ENCODE assay signal across 17 mouse cellular contexts in genomic region chr10:107325558-107325957, GRCm38 (mm10). TPM values are rescaled to one million over a fixed set of nuclear protein-coding genes. Genes with fewer than 3 reads are reported as not detected.
"Had no signal": no experiment of that assay in that cellular context is flagged by ENCODE, and none has a peak within 500 bp of the region (broad histone marks: within the 10 kb centered on the region; RNA-seq: fewer than 3 reads in every experiment).

No protein-coding gene starts in this region.

- H3K4me2 ChIP-seq: hindbrain, embryonic 14.5 days; limb, embryonic 13.5 days; liver, embryonic 11.5 days; liver, embryonic 15.5 days; midbrain, embryonic 11.5 days had no signal

- H3K36me3 ChIP-seq: limb, embryonic 10.5 days; limb, embryonic 13.5 days; liver, embryonic 15.5 days had no signal

- H3K27me3 ChIP-seq: limb, embryonic 13.5 days; liver, embryonic 15.5 days had no signal

- H3K9me3 ChIP-seq: limb, embryonic 10.5 days; limb, embryonic 13.5 days; liver, embryonic 15.5 days had no signal

- ATAC-seq: hindbrain, postnatal 0 days; inflammation-experienced regulatory T-cells, adult 6 months had no signal

- H3K4me1 ChIP-seq: limb, embryonic 10.5 days; limb, embryonic 13.5 days; liver, embryonic 15.5 days had no signal

- H3K9ac ChIP-seq: hindbrain, embryonic 14.5 days; limb, embryonic 13.5 days; liver, embryonic 15.5 days had no signal

- DNase-seq: lung, adult 2 months; lung, postnatal 14 days; lung, postnatal 4 days; midbrain, embryonic 14.5 days; thymus, postnatal 36 days had no signal

- H3K27ac ChIP-seq: hindbrain, embryonic 14.5 days; hindbrain, postnatal 0 days; kidney, postnatal 0 days; limb, embryonic 10.5 days; limb, embryonic 13.5 days; liver, embryonic 15.5 days; stomach, postnatal 0 days had no signal

- H3K4me3 ChIP-seq: limb, embryonic 10.5 days; limb, embryonic 13.5 days; liver, embryonic 15.5 days had no signal

RNA-seq across cellular contexts. Expression of gene Lin7a, which starts 54.1 kb away (rescaled TPM):
- total RNA-seq: megakaryocyte progenitor cell, adult 5-6 weeks; megakaryocyte-erythroid progenitor cell, adult 5-6 weeks had no signal
- polyA plus RNA-seq: lung, adult 2 months had no signal
